Mouse (Mus musculus): Measurements from ENCODE around the gene Card9.
"Not testable (repeated sequence)": the region's sequence is repeated elsewhere in the genome, so short reads cannot be mapped to it uniquely, and the experiment has no call there.

Gene Card9

GRCm38 (mm10) chr2:26360772-26361171, at the start of gene Card9:
Gene Card9 (minus strand): TSS chr2:26360918.
- DNase-seq: no peak

- peak in 1 of 2 experiments; percentile 40 for DNase-seq
Measured at GRCm38 (mm10) chr2:26410091-26410490, 49.4 kb upstream of the Card9 start.

- DNase-seq: no peak
Measured at GRCm38 (mm10) chr2:26409362-26409761, 48.6 kb upstream of the Card9 start.

- DNase-seq: peak; percentile 97 to 99
Measured at GRCm38 (mm10) chr2:26408515-26409356, 48.0 kb upstream of the Card9 start, which contains the start of gene Inpp5e. Gene Inpp5e (minus strand): TSS chr2:26409203.

GRCm38 (mm10) chr2:26403306-26403705, 42.6 kb upstream of the Card9 start:
- DNase-seq: peak; percentile 63 to 86

- no peak for DNase-seq
Measured at GRCm38 (mm10) chr2:26402265-26402664, 41.5 kb upstream of the Card9 start.

- no peak for DNase-seq
Measured at GRCm38 (mm10) chr2:26401023-26401422, 40.3 kb upstream of the Card9 start.

- no peak for DNase-seq
Measured at GRCm38 (mm10) chr2:26400296-26400695, 39.6 kb upstream of the Card9 start.

- peak; percentile 68 to 87 for DNase-seq
Measured at GRCm38 (mm10) chr2:26399647-26400046, 38.9 kb upstream of the Card9 start.

- DNase-seq: peak; percentile 43 to 54
Measured at GRCm38 (mm10) chr2:26398978-26399377, 38.3 kb upstream of the Card9 start.

- DNase-seq: no peak
Measured at GRCm38 (mm10) chr2:26391617-26392016, 30.9 kb upstream of the Card9 start.

- DNase-seq: no peak
Measured at GRCm38 (mm10) chr2:26390954-26391353, 30.2 kb upstream of the Card9 start.

- DNase-seq: peak; percentile 84 to 92
Measured at GRCm38 (mm10) chr2:26389154-26389690, 28.5 kb upstream of the Card9 start, which contains the start of the genes Entr1 and Pmpca. Gene Entr1 (minus strand): TSS chr2:26389316. Gene Pmpca (plus strand): TSS chr2:26389339.

- DNase-seq: no peak
Measured at GRCm38 (mm10) chr2:26388682-26389153, 28.0 kb upstream of the Card9 start.

- peak; percentile 45 to 71 for DNase-seq
Measured at GRCm38 (mm10) chr2:26387713-26388112, 27.0 kb upstream of the Card9 start.

- not testable (repeated sequence) for DNase-seq
Measured at GRCm38 (mm10) chr2:26380871-26381270, 20.2 kb upstream of the Card9 start.

- peak; percentile 91 to 95 for DNase-seq
Measured at GRCm38 (mm10) chr2:26380131-26380771, 19.5 kb upstream of the Card9 start, which contains the start of gene Snapc4. Gene Snapc4 (minus strand): TSS chr2:26380653.

GRCm38 (mm10) chr2:26372396-26372795, 11.7 kb upstream of the Card9 start:
- DNase-seq: no peak

- DNase-seq: no peak
Measured at GRCm38 (mm10) chr2:26368572-26368971, 7.9 kb upstream of the Card9 start.

GRCm38 (mm10) chr2:26367911-26368310, 7.2 kb upstream of the Card9 start:
- no peak for DNase-seq

GRCm38 (mm10) chr2:26364738-26365465, 4.2 kb upstream of the Card9 start:
- peak; percentile 81 to 83 for DNase-seq

GRCm38 (mm10) chr2:26363481-26363880, 2.8 kb upstream of the Card9 start:
- DNase-seq: no peak

GRCm38 (mm10) chr2:26362991-26363390, 2.3 kb upstream of the Card9 start:
- DNase-seq: no peak

All from kidney, postnatal 25 days (tissue).